12 mouse cellular contexts compared by ENCODE assay signal in the genomic region with DNA sequence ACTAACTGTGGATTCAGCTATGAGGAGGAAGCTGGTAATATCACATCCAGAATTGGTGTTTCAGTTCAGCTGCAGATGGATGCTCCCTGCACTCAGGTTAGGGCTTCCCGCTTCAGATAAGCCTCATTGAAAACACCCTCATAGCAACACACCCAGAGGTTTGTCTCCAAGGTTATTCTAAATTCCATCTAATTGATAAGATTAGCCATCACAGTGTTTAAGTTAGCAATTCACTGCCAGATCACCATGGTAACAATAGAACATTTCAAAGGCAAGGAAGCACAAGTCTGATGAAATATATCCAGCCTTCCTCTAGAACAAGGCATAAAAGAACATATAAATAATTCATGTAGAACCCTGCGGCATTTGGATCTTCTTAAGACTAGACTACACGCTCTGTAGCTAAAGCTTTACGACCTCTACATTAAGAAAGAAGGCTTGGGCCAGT.
DNase-seq lines count a peak whose midpoint lies in the region; ATAC-seq and TF ChIP-seq lines count a peak whose summit lies in the region.
"Had no signal": no experiment of that assay in that cellular context is flagged by ENCODE, and none has a peak within 500 bp of the region (broad histone marks: within the 10 kb centered on the region; RNA-seq: fewer than 3 reads in every experiment).

No protein-coding gene starts in this region.

- no peak overlapping the region for H3K9ac ChIP-seq in neural tube, embryonic 11.5 days (ENCODE audit: low read length)
- H3K9ac ChIP-seq in neural tube, embryonic 15.5 days (replicated peaks): no peak overlapping the region
- H3K9ac ChIP-seq: heart, embryonic 12.5 days; intestine, embryonic 15.5 days; liver, embryonic 14.5 days had no signal

- no peaks in the 10 kb centered on the region for H3K27me3 ChIP-seq in neural tube, embryonic 11.5 days (ENCODE audit: control insufficient read depth, insufficient read depth, low read length)
- H3K27me3 ChIP-seq in neural tube, embryonic 15.5 days (replicated peaks): no peaks in the 10 kb centered on the region
- H3K27me3 ChIP-seq: heart, embryonic 12.5 days; intestine, embryonic 15.5 days had no signal

- WGBS in neural tube, embryonic 11.5 days: 48% methylated on average over 4 of the region's 4 CpGs
- 15% methylated on average over 4 of the region's 4 CpGs for WGBS in neural tube, embryonic 15.5 days

- H3K9me3 ChIP-seq in neural tube, embryonic 11.5 days (ENCODE audit: control insufficient read depth, low read length): no peaks in the 10 kb centered on the region
- no peaks in the 10 kb centered on the region for H3K9me3 ChIP-seq in neural tube, embryonic 15.5 days (replicated peaks)
- H3K9me3 ChIP-seq: heart, embryonic 12.5 days; intestine, embryonic 15.5 days had no signal

- DNase-seq in neural tube, embryonic 11.5 days (ENCODE audit: low spot score): no peak
- no peak for DNase-seq in neural tube, embryonic 10.5 days (ENCODE audit: extremely low spot score, low spot score)
- peak; percentile 48 to 65 for DNase-seq in frontal cortex, postnatal 36 days (ENCODE audit: low spot score in 2 of 2)
- peak in 1 of 2 experiments; percentile 23 for DNase-seq in left cerebral cortex, adult 2 months (ENCODE audit: extremely low spot score in 1 of 2, low spot score in 2 of 2)
- DNase-seq in adrenal gland, adult (ENCODE audit: inconsistent age in 2 of 2, low spot score in 1 of 2): no peak
- DNase-seq in T-cell, adult 2 months (ENCODE audit: low spot score): no peak
- no peak for DNase-seq in urinary bladder, postnatal 36 days (ENCODE audit: low spot score in 2 of 2)
- DNase-seq: cerebellum, postnatal 10 days had no signal

- no peak overlapping the region for H3K4me2 ChIP-seq in neural tube, embryonic 11.5 days (ENCODE audit: low read depth)
- H3K4me2 ChIP-seq in neural tube, embryonic 15.5 days: no peak overlapping the region
- H3K4me2 ChIP-seq: heart, embryonic 12.5 days; intestine, embryonic 15.5 days had no signal

- H3K36me3 ChIP-seq in neural tube, embryonic 11.5 days (ENCODE audit: control insufficient read depth, insufficient read depth, low read length): no peaks in the 10 kb centered on the region
- no peaks in the 10 kb centered on the region for H3K36me3 ChIP-seq in neural tube, embryonic 15.5 days
- H3K36me3 ChIP-seq: heart, embryonic 12.5 days; intestine, embryonic 15.5 days had no signal

- no peaks in the 10 kb centered on the region for H3K4me1 ChIP-seq in neural tube, embryonic 11.5 days (ENCODE audit: control insufficient read depth, insufficient read depth, low read length)
- no peaks in the 10 kb centered on the region for H3K4me1 ChIP-seq in neural tube, embryonic 15.5 days
- H3K4me1 ChIP-seq: heart, embryonic 12.5 days; intestine, embryonic 15.5 days had no signal

- intact Hi-C loops in left cerebral cortex, adult 2 months (cut with DNase I): no loop called here

- ATAC-seq in neural tube, embryonic 11.5 days (ENCODE audit: insufficient read depth, low FRiP score, low TSS enrichment): peak; percentile 81
- peak; percentile 67; the same call in 1 of the 2 replicates for ATAC-seq in neural tube, embryonic 15.5 days (ENCODE audit: low FRiP score)
- ATAC-seq: intestine, embryonic 15.5 days had no signal

- TF ChIP-seq CTCF in left cerebral cortex, adult 2 months (IDR thresholded peaks at IDR 0.05): no peak

- H3K27ac ChIP-seq in neural tube, embryonic 11.5 days (ENCODE audit: low read depth, low read length): no peak overlapping the region
- H3K27ac ChIP-seq in left cerebral cortex, adult 2 months: peak overlapping the region; percentile 87
- H3K27ac ChIP-seq in neural tube, embryonic 15.5 days (replicated peaks): no peak overlapping the region
- H3K27ac ChIP-seq: intestine, embryonic 15.5 days; liver, embryonic 14.5 days had no signal

- H3K4me3 ChIP-seq in neural tube, embryonic 11.5 days (ENCODE audit: low read depth, low read length): no peak overlapping the region
- no peak overlapping the region for H3K4me3 ChIP-seq in left cerebral cortex, adult 2 months
- no peak overlapping the region for H3K4me3 ChIP-seq in neural tube, embryonic 15.5 days (replicated peaks)
- H3K4me3 ChIP-seq: heart, embryonic 12.5 days; intestine, embryonic 15.5 days had no signal

Comparison
In these comparisons a context has a peak if more than half of its experiments do, and no peak if none do; other contexts are left out.
1. DNase-seq: peak in frontal cortex, postnatal 36 days (2 of 2); none in neural tube, embryonic 11.5 days (single experiment), neural tube, embryonic 10.5 days (single experiment), adrenal gland, adult (0 of 2), T-cell, adult 2 months (single experiment) and urinary bladder, postnatal 36 days (0 of 2).